Mouse (Mus musculus): ENCODE measurements around the gene 6330409D20Rik. TPM values are rescaled to one million over a fixed set of nuclear protein-coding genes. Genes with fewer than 3 reads are reported as not detected.

The 6330409D20Rik gene
- polyA plus RNA-seq, 1 experiment from 2014 or later, result 2.8 TPM

DNA sequence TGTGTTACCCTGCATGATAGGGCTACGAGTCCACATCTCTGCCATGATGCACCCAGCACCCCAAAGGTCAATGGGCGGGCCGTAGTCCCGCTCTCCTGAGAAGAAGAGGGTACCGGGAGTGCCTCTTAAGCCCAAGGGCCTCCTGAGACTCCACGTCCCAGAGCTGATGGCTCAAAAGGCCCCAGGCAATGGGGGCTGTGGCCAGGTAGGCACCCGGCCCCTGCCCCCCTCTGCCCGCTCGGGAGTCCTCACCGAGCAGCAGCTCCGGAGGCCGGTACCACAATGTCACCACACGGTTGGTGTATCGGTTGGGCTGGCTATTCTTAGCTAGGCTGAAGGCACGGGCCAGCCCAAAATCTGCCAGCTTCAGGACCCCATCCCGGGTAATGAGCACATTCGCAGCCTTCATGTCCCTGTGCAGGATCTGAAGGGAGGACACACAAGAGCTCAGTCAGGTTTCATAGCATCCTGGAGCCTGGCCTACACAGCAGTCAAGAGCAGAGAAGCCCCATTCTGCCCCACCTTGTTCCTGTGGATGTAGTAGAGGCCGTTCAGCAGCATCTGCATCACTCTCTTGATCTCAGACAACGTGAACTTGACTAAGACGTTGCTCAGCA lies 31.2 kb downstream of the 6330409D20Rik start:
- Histone ChIP-seq H3K9me3 (no peaks in the 10 kb centered on the region), H3K27ac (replicated peaks) (no peak overlapping the region), H3K9ac (replicated peaks) (no peak overlapping the region), H3K4me3 (no peak overlapping the region), H3K27me3 (no peaks in the 10 kb centered on the region), H3K4me2 (replicated peaks) (no peak overlapping the region), H3K4me1 (peaks cover 17% of the 10 kb centered on the region), H3K36me3 (peaks cover 61% of the 10 kb centered on the region)
- ATAC-seq (ENCODE audit: low FRiP score, low read depth), result no peak
- 94% methylated on average over 20 of the region's 20 CpGs for WGBS

GRCm38 (mm10) chr2:32708643-32709042 lies 32.2 kb downstream of the 6330409D20Rik start:
- Histone ChIP-seq H3K27ac (replicated peaks) (no peak overlapping the region), H3K4me2 (replicated peaks) (no peak overlapping the region), H3K9ac (replicated peaks) (no peak overlapping the region), H3K36me3 (peaks cover 71% of the 10 kb centered on the region), H3K27me3 (no peaks in the 10 kb centered on the region), H3K9me3 (no peaks in the 10 kb centered on the region), H3K4me1 (peaks cover 11% of the 10 kb centered on the region), H3K4me3 (no peak overlapping the region)
- no peak for ATAC-seq (ENCODE audit: low FRiP score, low read depth)
- WGBS, result 46% methylated on average over 3 of the region's 3 CpGs

GRCm38 (mm10) chr2:32706971-32707370 lies 33.8 kb downstream of the 6330409D20Rik start:
- no peak overlapping the region for H3K9ac ChIP-seq (replicated peaks)
- H3K27ac ChIP-seq (replicated peaks), result no peak overlapping the region
- H3K4me1 ChIP-seq, result peaks cover 10% of the 10 kb centered on the region
- WGBS, result 95% methylated on average over 6 of the region's 6 CpGs
- no peaks in the 10 kb centered on the region for H3K9me3 ChIP-seq
- no peak overlapping the region for H3K4me3 ChIP-seq
- peaks cover 83% of the 10 kb centered on the region for H3K36me3 ChIP-seq
- ATAC-seq (ENCODE audit: low FRiP score, low read depth), result no peak
- H3K27me3 ChIP-seq, result no peaks in the 10 kb centered on the region
- H3K4me2 ChIP-seq (replicated peaks), result no peak overlapping the region

GRCm38 (mm10) chr2:32705018-32705417 lies 35.8 kb downstream of the 6330409D20Rik start:
- Histone ChIP-seq H3K27ac (replicated peaks) (no peak overlapping the region), H3K27me3 (no peaks in the 10 kb centered on the region), H3K36me3 (peaks cover 76% of the 10 kb centered on the region), H3K4me1 (no peaks in the 10 kb centered on the region), H3K4me2 (replicated peaks) (no peak overlapping the region), H3K9ac (replicated peaks) (no peak overlapping the region), H3K9me3 (no peaks in the 10 kb centered on the region), H3K4me3 (no peak overlapping the region)
- 93% methylated on average over 7 of the region's 7 CpGs for WGBS
- no peak for ATAC-seq (ENCODE audit: low FRiP score, low read depth)

DNA sequence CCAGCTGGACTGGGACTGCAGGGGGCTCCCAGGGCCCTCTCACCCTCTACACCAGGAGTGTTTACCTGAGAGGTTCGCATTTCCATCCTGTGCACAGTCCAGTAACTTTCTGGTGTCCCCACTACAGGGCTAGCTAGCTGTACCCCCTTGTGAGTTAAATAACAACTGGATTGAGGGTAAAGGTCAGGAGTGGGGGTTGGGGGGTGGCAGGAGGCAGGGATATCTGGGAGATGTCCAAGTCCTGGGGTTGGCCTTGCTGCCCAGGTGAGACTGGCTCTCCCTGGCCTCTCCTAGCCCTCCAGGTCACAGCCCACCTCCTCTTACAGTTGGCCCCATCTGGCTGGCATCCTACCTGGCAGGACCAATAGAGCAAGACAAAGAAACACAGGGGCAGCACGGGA lies 36.8 kb downstream of the 6330409D20Rik start, which contains the start of gene Fpgs:
Fpgs (minus strand) TSS at position 125 of the 401 bp plus-strand sequence.
- Histone ChIP-seq H3K27ac (replicated peaks) (no peak within 1 kb of the TSS), H3K4me3 (no peak within 1 kb of the TSS), H3K27me3 (no peaks in the 10 kb centered on the region), H3K9ac (replicated peaks) (no peak within 1 kb of the TSS), H3K9me3 (no peaks in the 10 kb centered on the region), H3K4me1 (no peaks in the 10 kb centered on the region), H3K4me2 (replicated peaks) (no peak within 1 kb of the TSS), H3K36me3 (peaks cover 66% of the 10 kb centered on the region)
- WGBS, result 89% methylated on average over 2 of the region's 2 CpGs
- no peak for ATAC-seq (ENCODE audit: low FRiP score, low read depth)

GRCm38 (mm10) chr2:32703046-32703445 lies 37.8 kb downstream of the 6330409D20Rik start:
- 96% methylated on average over 8 of the region's 8 CpGs for WGBS
- Histone ChIP-seq H3K4me1 (no peaks in the 10 kb centered on the region), H3K27me3 (no peaks in the 10 kb centered on the region), H3K9ac (replicated peaks) (no peak overlapping the region), H3K4me2 (replicated peaks) (no peak overlapping the region), H3K36me3 (peaks cover 56% of the 10 kb centered on the region), H3K27ac (replicated peaks) (no peak overlapping the region), H3K4me3 (no peak overlapping the region), H3K9me3 (no peaks in the 10 kb centered on the region)
- ATAC-seq (ENCODE audit: low FRiP score, low read depth), result no peak

DNA sequence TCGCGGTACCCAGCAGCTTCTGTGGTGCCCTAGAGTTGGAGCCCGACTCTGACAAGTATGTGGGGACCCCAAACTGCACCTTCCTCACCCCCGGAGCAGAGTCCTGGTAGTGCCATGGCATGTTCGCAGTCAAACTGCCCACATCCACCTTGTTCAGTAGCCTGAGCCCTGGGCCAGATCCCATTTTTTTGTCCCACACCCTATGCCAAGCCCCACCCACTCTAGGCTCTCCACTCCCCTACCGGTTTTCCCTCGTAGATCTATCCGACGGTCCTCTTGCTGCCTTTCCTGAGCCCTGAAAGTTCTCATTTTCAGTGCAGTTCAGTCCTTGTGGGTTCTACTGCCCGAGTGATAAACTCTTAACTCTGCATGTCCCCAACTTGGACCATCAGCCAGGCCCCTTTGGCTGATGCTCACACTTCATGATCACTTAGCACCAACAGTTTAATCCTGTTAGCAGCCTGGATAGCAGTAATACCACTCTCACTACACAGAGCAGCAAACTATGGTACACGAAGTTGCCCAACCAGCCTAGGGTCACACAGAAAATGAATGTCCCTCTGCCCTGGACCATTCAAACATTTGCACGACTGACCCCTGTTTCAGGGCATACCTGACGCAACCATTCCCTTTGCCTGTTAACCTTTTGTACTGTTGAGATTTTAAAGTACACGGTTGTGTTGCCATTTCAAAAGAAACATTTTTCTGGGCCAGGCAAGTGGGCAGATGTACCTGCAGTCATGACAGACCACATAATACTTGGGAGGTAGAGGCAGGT lies 39.7 kb downstream of the 6330409D20Rik start:
- no peak overlapping the region for H3K27ac ChIP-seq (replicated peaks)
- H3K27me3 ChIP-seq, result no peaks in the 10 kb centered on the region
- H3K9ac ChIP-seq (replicated peaks), result no peak overlapping the region
- peaks cover 37% of the 10 kb centered on the region for H3K36me3 ChIP-seq
- no peak for ATAC-seq (ENCODE audit: low FRiP score, low read depth)
- H3K4me2 ChIP-seq (replicated peaks), result no peak overlapping the region
- H3K4me1 ChIP-seq, result no peaks in the 10 kb centered on the region
- H3K9me3 ChIP-seq, result no peaks in the 10 kb centered on the region
- 88% methylated on average over 14 of the region's 14 CpGs for WGBS
- no peak overlapping the region for H3K4me3 ChIP-seq

- H3K36me3 ChIP-seq, result peaks cover 22% of the 10 kb centered on the region
- H3K4me3 ChIP-seq, result no peak overlapping the region
- H3K4me1 ChIP-seq, result no peaks in the 10 kb centered on the region
- H3K9ac ChIP-seq (replicated peaks), result no peak overlapping the region
- ATAC-seq (ENCODE audit: low FRiP score, low read depth), result no peak
- H3K9me3 ChIP-seq, result no peaks in the 10 kb centered on the region
- H3K4me2 ChIP-seq (replicated peaks), result no peak overlapping the region
- 83% methylated on average over 6 of the region's 6 CpGs for WGBS
- no peak overlapping the region for H3K27ac ChIP-seq (replicated peaks)
- no peaks in the 10 kb centered on the region for H3K27me3 ChIP-seq
These were observed 41.1 kb downstream of the 6330409D20Rik start for GRCm38 (mm10) chr2:32699680-32700079.

- 87% methylated on average over 12 of the region's 12 CpGs for WGBS
- Histone ChIP-seq H3K27me3 (no peaks in the 10 kb centered on the region; the same call in 1 of the 2 replicates), H3K4me3 (peak overlapping the region; percentile 81; the same call in 1 of the 2 replicates), H3K4me1 (peaks cover 13% of the 10 kb centered on the region), H3K36me3 (no peaks in the 10 kb centered on the region), H3K4me2 (replicated peaks) (peak overlapping the region; percentile 93), H3K27ac (replicated peaks) (no peak overlapping the region), H3K9me3 (no peaks in the 10 kb centered on the region), H3K9ac (replicated peaks) (no peak overlapping the region)
- no peak for ATAC-seq (ENCODE audit: low FRiP score, low read depth)
These were observed 46.1 kb downstream of the 6330409D20Rik start for GRCm38 (mm10) chr2:32694691-32695090.

GRCm38 (mm10) chr2:32693823-32694411 lies 46.9 kb downstream of the 6330409D20Rik start:
- ATAC-seq (ENCODE audit: low FRiP score, low read depth), result peak; percentile 97
- no peaks in the 10 kb centered on the region for H3K36me3 ChIP-seq
- H3K4me1 ChIP-seq, result peaks cover 15% of the 10 kb centered on the region
- under 1% methylated on average over 51 of the region's 51 CpGs for WGBS
- peak overlapping the region; percentile 81 for H3K4me3 ChIP-seq
- peak overlapping the region; percentile 93 for H3K4me2 ChIP-seq (replicated peaks)
- peak overlapping the region; percentile 70 for H3K27ac ChIP-seq (replicated peaks)
- no peaks in the 10 kb centered on the region; the same call in 1 of the 2 replicates for H3K27me3 ChIP-seq
- H3K9me3 ChIP-seq, result no peaks in the 10 kb centered on the region
- H3K9ac ChIP-seq (replicated peaks), result peak overlapping the region; percentile 83

DNA sequence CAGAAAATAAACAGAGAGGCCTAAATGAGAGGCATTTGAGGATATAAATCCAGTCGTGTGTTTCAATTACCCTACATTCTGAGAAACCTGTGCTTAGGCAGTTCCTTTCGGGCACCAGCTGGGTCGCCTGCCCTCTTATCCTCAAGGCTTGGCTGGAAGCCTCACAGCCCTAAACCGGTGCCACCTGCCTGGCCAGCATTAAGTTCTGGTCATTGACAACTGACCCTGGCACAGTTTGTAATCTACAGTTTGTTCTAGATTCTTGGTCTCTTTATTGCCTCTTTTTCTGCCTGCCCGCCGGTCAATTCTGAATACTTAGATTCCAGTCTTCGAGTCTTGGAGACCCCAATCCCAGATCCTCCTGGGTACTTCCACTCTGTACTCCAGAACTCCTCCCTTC lies 47.5 kb downstream of the 6330409D20Rik start:
- H3K4me3 ChIP-seq, result peak overlapping the region; percentile 81
- H3K27me3 ChIP-seq, result no peaks in the 10 kb centered on the region; the same call in 1 of the 2 replicates
- no peaks in the 10 kb centered on the region for H3K9me3 ChIP-seq
- peaks cover 15% of the 10 kb centered on the region for H3K4me1 ChIP-seq
- no peaks in the 10 kb centered on the region for H3K36me3 ChIP-seq
- peak overlapping the region; percentile 83 for H3K9ac ChIP-seq (replicated peaks)
- WGBS, result 23% methylated on average over 7 of the region's 7 CpGs
- H3K4me2 ChIP-seq (replicated peaks), result peak overlapping the region; percentile 93
- 0 out of 2 replicates have a peak overlapping the region, but pooled peaks have one; percentile 70 for H3K27ac ChIP-seq (replicated peaks)
- no peak for ATAC-seq (ENCODE audit: low FRiP score, low read depth)

DNA sequence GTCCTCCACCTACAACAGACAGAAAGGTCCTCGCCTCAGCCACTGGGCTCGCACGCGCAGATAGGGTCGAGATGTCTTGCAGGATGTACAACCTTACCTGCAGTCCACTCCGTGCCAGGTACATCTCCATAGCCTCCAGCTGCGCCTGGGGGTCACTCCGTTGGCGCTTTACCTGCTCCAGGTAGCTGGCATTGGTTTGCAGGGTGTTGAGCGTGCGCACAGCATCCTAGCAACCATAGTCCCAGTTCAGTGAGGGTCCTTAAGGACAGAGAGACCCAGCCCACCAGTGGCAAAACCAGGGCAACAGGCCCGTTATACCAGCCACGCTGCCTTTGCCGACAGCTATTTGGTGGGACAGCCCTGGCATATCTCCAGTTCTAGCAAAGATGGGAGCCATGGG lies 48.3 kb downstream of the 6330409D20Rik start:
- WGBS, result 96% methylated on average over 14 of the region's 14 CpGs
- H3K4me2 ChIP-seq (replicated peaks), result peak overlapping the region; percentile 93; the same call in 1 of the 2 replicates
- H3K27ac ChIP-seq (replicated peaks), result no peak overlapping the region
- H3K36me3 ChIP-seq, result peaks cover 4% of the 10 kb centered on the region
- no peaks in the 10 kb centered on the region for H3K9me3 ChIP-seq
- peaks cover 15% of the 10 kb centered on the region for H3K4me1 ChIP-seq
- no peak overlapping the region for H3K4me3 ChIP-seq
- no peaks in the 10 kb centered on the region; the same call in 1 of the 2 replicates for H3K27me3 ChIP-seq
- no peak for ATAC-seq (ENCODE audit: low FRiP score, low read depth)
- peak overlapping the region; percentile 83; the same call in 1 of the 2 replicates for H3K9ac ChIP-seq (replicated peaks)
